Mouse (Mus musculus) cerebellum, adult 9-11 months (tissue): Measurements from ENCODE around the gene AC161166.1.
"Not testable (repeated sequence)": the region's sequence is repeated elsewhere in the genome, so short reads cannot be mapped to it uniquely, and the experiment has no call there.

ENCODE experiments used
- DNase-seq: peaks from one replicate; pipeline ENCODE4 v3.0.0; 2022

The AC161166.1 gene

GRCm38 (mm10) chr7:24524978-24525377, 12.7 kb upstream of the AC161166.1 start:
- DNase-seq: no peak

DNA sequence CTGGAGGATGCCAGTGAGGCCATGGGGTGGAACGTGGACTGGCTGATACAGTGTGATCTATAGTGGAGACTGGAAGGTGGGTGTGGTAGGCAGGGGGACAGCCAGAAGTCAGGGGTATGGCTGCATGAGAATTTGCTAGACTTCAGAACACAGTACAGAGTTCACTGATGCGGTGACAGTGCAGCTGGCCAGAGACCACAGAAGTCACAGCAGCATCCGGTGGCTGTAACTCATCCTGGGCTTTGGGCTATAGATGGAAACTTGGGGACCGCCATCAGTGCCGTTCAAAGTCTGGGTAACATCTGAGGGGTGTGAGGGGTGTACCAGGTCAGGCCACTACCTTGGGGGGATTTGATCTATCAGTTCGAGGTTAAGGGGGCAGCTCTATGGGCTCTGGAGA, 11.5 kb upstream of the AC161166.1 start:
- no peak for DNase-seq

- DNase-seq: no peak
Observed at GRCm38 (mm10) chr7:24522805-24523204, 10.6 kb upstream of the AC161166.1 start.

GRCm38 (mm10) chr7:24520054-24520453, 7.8 kb upstream of the AC161166.1 start:
- not testable (repeated sequence) for DNase-seq

DNA sequence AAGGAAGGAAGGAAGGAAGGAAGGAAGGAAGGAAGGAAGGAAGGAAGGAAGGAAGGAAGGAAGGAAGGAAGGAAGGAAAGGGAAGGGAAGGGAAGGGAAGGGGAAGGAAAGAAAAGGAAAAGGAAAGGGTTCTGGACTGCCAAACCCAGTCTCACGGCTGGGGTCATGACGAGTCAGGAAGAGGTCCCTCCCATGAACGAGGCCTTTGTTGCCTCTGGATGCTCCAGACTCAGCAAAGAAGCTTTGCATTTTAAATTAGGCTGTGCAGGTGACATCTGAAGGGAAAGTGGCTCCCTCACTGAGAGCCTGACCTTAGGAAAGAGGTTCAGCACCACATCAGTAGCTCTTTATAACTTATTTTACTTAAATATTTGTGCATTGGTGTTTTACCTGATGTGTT, 6.9 kb upstream of the AC161166.1 start:
- DNase-seq: no peak

DNA sequence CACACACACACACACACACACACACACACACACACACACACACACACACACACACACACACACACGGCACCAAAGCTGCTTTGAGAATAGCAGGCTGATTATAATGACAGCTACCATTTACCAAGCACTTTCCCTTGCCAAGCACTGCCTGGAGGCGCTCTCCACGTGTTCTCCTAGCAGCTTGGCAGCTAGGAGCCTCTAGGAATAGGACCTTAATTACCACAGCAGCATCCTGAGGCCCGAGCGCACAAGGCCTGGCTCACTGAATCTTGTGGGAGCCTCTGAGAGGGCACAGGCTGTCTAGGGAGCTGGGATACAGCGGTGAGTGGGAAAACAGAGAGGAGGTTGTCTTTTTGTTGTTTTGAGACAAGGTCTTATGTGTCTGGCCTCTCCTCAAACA, 5.4 kb upstream of the AC161166.1 start:
- DNase-seq: no peak

DNA sequence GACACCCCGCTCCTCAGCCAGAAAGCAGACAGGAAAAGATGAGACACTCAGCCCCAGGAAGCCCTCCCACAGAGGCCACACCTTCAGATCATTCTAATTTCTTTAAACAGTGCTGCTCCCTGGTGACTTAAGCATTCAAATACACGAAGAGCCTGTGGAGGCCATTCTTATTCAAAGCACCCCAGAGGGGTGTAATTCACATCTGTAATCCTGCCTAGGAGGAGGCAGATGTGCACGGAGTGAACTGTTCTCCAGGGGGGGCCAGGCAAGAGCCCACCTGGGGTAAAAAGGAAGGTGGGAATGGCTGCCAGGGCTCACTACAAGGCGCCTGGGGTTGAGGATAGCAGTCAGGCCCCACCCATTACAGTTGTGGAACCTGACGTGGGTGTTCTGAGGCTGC, 4.8 kb upstream of the AC161166.1 start:
- no peak for DNase-seq

DNA sequence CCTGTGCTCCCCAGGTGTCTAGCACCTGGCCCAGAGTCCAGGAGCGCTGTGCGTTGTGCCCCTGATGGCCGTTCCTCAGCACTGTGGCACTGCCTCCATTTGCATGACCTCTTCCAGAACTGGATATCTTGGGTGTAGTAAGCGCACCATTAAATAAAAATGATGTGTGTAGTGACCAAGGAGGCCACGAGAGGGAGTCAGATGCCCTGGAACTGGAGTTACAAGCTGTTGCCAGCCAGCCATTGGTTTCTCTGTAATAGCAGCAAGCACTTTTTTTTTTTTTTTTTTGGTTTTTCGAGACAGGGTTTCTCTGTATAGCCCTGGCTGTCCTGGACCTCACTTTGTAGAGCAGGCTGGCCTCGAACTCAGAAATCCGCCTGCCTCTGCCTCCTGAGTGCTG, 4.1 kb upstream of the AC161166.1 start:
- DNase-seq: peak; percentile 63

DNA sequence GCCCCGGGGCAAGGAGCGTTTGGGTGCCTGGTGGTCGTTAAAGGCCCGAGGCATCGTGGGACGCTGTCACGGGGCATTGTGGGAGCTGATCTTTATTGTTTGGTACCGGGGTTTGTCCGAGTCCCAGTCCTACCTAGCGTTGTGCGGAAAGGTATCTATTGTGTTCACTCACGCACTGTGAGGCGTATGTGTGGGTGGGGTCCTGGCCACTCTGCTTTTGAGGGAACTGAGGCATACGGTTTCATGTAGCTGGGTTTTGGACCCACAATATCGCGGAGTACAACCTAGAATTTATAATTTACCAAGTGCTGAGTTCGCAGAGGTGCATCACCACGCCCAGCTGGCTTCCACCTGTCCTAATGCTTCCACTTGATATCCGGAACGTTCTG, 4.5 kb downstream of the AC161166.1 start:
- no peak for DNase-seq

DNA sequence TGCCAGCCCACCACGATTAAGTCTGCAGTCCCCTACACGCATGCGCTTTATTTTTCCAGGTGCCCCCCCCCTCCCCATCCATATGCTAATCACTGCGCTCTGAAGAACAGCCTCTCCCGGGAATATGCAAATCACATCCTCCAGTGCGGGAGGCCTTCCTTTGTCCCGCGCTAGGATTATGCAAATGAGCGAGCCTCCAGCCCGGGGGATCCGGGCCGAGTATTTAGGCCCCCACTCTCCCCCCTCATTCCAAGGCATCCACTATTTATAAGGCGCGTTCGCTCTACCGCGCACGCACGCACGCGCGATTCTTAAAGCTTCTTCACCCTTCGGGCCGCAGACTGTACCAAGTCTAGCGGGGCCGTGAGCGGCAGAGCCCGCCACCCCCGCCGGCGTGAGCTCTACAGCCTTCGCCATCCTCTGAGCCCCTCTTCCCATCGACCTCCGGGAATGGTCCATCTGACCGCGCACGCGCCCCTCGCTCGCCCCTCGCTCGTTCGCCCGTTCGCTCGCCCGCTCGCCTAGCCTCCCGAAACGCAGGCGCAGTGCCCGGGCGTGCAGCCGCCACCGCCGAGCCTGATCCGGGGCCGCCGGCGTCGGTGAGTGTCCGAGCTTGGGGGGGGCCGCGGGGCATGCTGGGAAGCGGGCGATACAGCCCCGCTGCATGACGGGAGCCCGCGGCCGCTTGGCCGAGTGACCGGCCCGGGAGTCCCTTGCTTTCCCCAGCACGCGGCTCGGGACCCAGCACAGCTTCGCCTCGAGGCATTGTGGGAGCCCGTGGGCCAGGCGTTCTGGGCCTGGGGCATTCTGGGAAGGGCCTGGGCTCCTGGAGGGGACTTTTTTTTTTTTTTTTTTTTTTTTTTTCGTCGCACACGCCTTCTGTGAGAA, 5.2 kb downstream of the AC161166.1 start, which contains the start of gene Zfp428:
Gene Zfp428, plus strand, starts transcription at position 169 of the 888 bp plus-strand sequence.
- DNase-seq: peak; percentile 91

GRCm38 (mm10) chr7:24506476-24506837, 5.8 kb downstream of the AC161166.1 start:
- DNase-seq: peak; percentile 87

DNA sequence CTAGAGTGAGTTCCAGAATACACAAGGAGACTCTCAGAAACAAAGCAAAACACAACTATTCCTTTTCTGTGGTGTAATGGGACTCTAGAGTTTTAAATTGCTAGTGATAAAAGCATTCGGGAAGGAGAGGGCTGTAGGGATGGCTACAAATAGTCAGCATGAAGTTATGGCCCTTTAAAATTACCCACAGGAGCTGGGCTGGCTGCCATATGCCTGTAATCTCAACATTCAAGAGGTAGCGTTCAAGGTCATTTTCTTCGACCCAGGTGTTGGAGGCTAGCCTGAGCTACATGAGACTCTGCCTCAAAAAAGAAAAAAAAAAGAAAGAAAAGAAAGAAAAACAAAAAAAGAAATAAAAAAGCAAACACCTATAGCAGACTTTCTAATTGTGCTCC, 6.2 kb downstream of the AC161166.1 start:
- DNase-seq: peak; percentile 56

- peak; percentile 53 for DNase-seq
Observed at GRCm38 (mm10) chr7:24505447-24506064, 6.7 kb downstream of the AC161166.1 start.

GRCm38 (mm10) chr7:24504868-24505267, 7.4 kb downstream of the AC161166.1 start:
- DNase-seq: no peak

DNA sequence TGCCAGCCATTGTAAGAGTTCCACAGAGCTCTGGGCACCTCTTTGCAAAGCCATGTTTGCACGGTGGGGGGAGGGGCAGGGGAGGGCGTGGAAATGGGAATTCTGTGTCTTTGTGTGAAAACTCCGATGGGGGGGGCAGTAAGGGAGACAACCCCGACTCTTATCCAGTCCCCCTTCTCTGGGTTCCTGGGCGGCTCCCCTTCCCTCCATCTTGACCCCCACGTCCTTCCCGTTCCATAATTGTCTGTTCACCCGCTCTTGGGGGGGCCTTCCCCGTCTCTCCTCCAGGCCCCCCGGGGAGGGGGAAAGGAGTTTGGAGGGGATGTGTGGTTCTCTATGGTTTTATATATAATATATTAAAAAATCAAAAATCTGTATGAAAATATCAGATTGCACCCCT, 8.3 kb downstream of the AC161166.1 start:
- peak; percentile 56 for DNase-seq

GRCm38 (mm10) chr7:24501492-24501891, 10.8 kb downstream of the AC161166.1 start:
- DNase-seq: no peak

GRCm38 (mm10) chr7:24500929-24501328, 11.3 kb downstream of the AC161166.1 start:
- DNase-seq: no peak

DNA sequence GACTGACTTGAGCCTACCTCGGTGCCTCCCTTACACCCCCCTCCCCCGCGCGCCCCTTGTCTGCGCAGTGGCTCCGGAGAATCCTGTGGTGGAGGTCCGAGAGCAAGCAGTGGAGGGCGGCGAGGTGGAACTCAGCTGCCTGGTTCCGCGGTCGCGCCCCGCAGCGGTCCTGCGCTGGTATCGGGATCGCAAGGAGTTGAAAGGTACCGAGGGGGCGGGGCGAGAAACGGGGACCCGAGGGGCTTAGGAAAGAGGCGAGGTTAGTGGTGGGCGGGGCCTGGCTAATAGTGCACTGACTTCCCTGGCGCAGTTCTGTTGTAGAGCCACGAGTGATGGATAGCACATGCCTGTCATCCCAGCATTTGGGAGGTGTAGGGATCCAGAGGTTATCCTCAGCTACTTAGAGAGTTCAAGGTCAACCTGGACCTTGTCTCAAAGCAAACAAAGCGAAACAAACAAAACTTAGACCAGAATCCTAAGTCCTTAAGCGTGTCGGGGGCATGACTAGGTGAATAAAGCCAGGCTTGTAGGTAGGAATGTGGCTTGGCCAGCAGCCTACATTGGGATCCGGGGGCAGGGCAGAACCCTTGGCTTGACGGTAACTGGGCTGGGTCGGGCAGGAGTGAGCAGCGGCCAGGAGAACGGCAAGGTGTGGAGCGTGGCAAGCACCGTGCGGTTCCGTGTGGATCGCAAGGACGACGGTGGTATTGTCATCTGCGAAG, 12.2 kb downstream of the AC161166.1 start:
- DNase-seq: peak; percentile 45

DNA sequence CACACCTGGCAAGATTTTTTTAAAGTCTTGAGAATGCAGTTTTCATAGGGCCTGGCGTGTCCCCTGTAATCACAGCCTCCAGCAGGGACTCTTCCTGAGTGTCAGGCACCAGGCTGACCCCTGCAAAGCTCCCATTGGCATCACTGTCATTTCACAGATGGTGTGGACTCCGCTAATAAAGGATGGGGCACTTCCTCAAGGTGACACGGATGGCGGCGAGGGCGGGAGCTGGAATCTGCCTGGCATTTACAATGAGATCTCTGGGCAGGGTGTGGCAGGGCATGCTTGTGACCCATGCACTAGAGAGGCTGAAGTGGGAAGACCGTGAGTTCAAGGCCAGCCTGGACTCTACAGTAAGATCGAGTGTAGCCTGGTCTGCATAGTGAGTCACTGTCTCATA, 24.0 kb downstream of the AC161166.1 start:
- DNase-seq: peak; percentile 73

DNA sequence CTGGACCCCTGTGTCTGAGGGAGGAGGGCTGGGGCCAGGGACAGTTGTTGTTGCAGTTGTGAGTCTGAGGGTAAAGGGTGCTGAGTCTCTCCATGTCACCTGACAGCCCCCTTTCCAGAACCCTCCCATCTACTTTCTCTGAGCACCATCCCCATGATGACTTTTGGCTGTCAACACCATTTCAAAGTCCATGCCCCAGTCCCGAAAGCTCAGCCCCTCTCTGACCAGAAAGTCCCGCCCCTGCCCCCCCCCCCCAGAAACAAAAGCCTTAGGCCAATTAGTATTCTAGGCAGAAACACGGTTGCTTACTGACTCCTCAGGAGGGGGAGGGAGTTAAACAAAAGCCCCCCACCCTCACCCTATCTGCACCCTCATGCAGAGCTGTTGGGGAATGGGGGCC, 24.9 kb downstream of the AC161166.1 start:
- peak; percentile 39 for DNase-seq

DNA sequence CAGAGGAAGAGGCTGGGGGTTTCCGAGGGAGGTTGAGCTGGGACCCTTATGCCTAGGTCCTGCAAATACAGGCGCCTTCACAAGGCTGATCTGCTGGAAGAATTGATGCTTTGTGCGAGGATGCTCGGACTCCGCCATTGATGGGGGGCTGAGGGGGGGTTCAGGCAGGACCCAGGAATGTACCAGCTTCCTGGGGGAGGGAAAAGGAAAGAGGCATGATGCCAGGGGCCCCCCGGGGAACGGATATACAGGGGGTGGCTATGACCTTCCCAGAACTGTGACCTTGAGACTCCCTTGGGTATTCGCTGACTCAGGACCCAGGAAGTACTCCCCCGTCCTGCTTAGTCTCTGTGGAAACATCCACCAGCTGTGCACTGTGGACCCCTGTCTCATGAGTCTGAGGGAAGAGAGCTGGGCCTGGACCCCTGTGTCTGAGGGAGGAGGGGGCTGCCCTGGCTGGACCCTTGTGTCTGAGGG, 25.6 kb downstream of the AC161166.1 start:
- DNase-seq: peak; percentile 53

GRCm38 (mm10) chr7:24485481-24485880, 26.8 kb downstream of the AC161166.1 start:
- DNase-seq: no peak

DNA sequence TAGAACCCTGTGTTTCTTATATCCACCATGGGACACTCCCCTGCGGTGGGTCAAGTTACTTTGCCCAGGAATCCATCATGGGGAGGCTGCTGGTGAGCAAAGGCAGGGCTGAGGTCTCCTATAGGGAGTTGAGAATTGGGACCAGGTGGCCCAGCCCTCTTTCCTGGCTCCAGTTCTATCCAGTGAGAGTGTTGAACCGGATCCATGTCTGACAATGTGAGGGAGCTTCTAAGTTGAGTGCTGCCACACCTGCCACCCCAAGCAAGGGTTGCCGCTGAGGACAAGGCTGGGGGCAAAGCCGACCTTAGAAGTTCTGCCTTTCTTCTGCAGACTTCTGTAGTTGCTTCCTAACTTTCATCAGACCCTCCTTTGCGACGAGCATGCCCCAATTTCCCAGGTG, 29.0 kb downstream of the AC161166.1 start:
- not testable (repeated sequence) for DNase-seq
